Mouse (Mus musculus) heart, embryonic 12.5 days (tissue): ENCODE measurements at regions not wholly inside any gene's neighbourhood (a gene's known extent, or its start where the extent isn't known, plus 50 kb on each side); places are given as distances from the start of the nearest gene placed in this dataset.

Experiments
- ATAC-seq: fragments of 200-750 bp; cut with Nextera tagmentation; 2 replicates; pipeline ENCODE4 v1.8.0; 2017; ENCODE audit warnings: moderate TSS enrichment, moderate library complexity; ENCODE audit not compliant: insufficient number of reproducible peaks, low FRiP score
- H3K27ac ChIP-seq: fragments of 300-500 bp; sonication (generic); 2 replicates; pipeline ENCODE4 v1.5.1; 2016; ENCODE audit warnings: mild to moderate bottlenecking, moderate library complexity; ENCODE audit not compliant: poor library complexity, severe bottlenecking
- H3K27me3 ChIP-seq: fragments of 300-500 bp; sonication (generic); replicated peaks from 2 replicates; pipeline ENCODE4 v1.6.1; 2016; ENCODE audit warnings: mild to moderate bottlenecking, moderate library complexity
- H3K36me3 ChIP-seq: fragments of 300-500 bp; sonication (generic); 2 replicates; pipeline ENCODE4 v1.6.1; 2016; ENCODE audit warnings: mild to moderate bottlenecking, moderate library complexity
- H3K4me1 ChIP-seq: fragments of 300-500 bp; sonication (generic); replicated peaks from 2 replicates; pipeline ENCODE4 v1.6.1; 2016; ENCODE audit warnings: mild to moderate bottlenecking
- H3K4me2 ChIP-seq: fragments of 300-500 bp; sonication (generic); 2 replicates; pipeline ENCODE4 v1.6.1; 2016; ENCODE audit warnings: mild to moderate bottlenecking, moderate library complexity
- H3K4me3 ChIP-seq: fragments of 300-500 bp; sonication (generic); 2 replicates; pipeline ENCODE4 v1.5.1; 2016; ENCODE audit warnings: mild to moderate bottlenecking
- H3K9ac ChIP-seq: fragments of 300-500 bp; sonication (generic); 2 replicates; pipeline ENCODE4 v1.6.1; 2016; ENCODE audit warnings: mild to moderate bottlenecking, moderate library complexity
- H3K9me3 ChIP-seq: fragments of 300-500 bp; sonication (generic); replicated peaks from 2 replicates; pipeline ENCODE4 v1.6.1; 2016; ENCODE audit warnings: mild to moderate bottlenecking, moderate library complexity
- WGBS: fragments of 180-500 bp; shearing (Covaris S2); methylation state at CpG from one replicate; pipeline ENCODE4 v1.1.7; 2016; 5-methylcytosine and 5-hydroxymethylcytosine counted together

GRCm38 (mm10) chr12:56275556-56276242, 70.0 kb downstream of the Mbip start:
- peak overlapping the region; percentile 6; the same call in 1 of the 2 replicates for H3K4me2 ChIP-seq
- no peak overlapping the region for H3K27ac ChIP-seq
- H3K27me3 ChIP-seq = no peaks in the 10 kb centered on the region
- H3K9me3 ChIP-seq = no peaks in the 10 kb centered on the region
- H3K4me3 ChIP-seq = no peak overlapping the region
- ATAC-seq = no peak
- 58% methylated on average over 17 of the region's 17 CpGs for WGBS
- no peaks in the 10 kb centered on the region for H3K36me3 ChIP-seq
- no peak overlapping the region for H3K9ac ChIP-seq
- H3K4me1 ChIP-seq = no peaks in the 10 kb centered on the region

GRCm38 (mm10) chr12:56265049-56265448, 80.6 kb downstream of the Mbip start:
- 71% methylated on average over 6 of the region's 6 CpGs for WGBS
- no peak for ATAC-seq
- H3K27ac ChIP-seq = no peak overlapping the region

GRCm38 (mm10) chr12:56261471-56261870, 84.2 kb downstream of the Mbip start:
- no peak overlapping the region for H3K4me3 ChIP-seq
- H3K4me2 ChIP-seq = no peak overlapping the region
- no peaks in the 10 kb centered on the region for H3K27me3 ChIP-seq
- H3K4me1 ChIP-seq = no peaks in the 10 kb centered on the region
- H3K36me3 ChIP-seq = no peaks in the 10 kb centered on the region
- H3K27ac ChIP-seq = no peak overlapping the region
- no peaks in the 10 kb centered on the region for H3K9me3 ChIP-seq
- no peak for ATAC-seq
- no peak overlapping the region for H3K9ac ChIP-seq
- WGBS = 36% methylated on average over 4 of the region's 4 CpGs

More at GRCm38 (mm10) chr12:56265049-56265448, 80.6 kb downstream of the Mbip start:
- Histone ChIP-seq H3K27me3 (no peaks in the 10 kb centered on the region), H3K4me2 (no peak overlapping the region), H3K4me3 (no peak overlapping the region), H3K9me3 (no peaks in the 10 kb centered on the region), H3K36me3 (no peaks in the 10 kb centered on the region), H3K9ac (no peak overlapping the region), H3K4me1 (no peaks in the 10 kb centered on the region)

- no peak for ATAC-seq
- Histone ChIP-seq H3K4me3 (no peak overlapping the region), H3K9ac (no peak overlapping the region), H3K9me3 (no peaks in the 10 kb centered on the region), H3K27ac (no peak overlapping the region), H3K4me1 (no peaks in the 10 kb centered on the region), H3K36me3 (no peaks in the 10 kb centered on the region), H3K4me2 (no peak overlapping the region), H3K27me3 (no peaks in the 10 kb centered on the region)
- WGBS = 79% methylated on average over 14 of the region's 14 CpGs
These were observed 87.2 kb downstream of the Mbip start for GRCm38 (mm10) chr12:56258401-56259050.

- no peak overlapping the region for H3K9ac ChIP-seq
- no peak overlapping the region for H3K4me3 ChIP-seq
- no peaks in the 10 kb centered on the region for H3K36me3 ChIP-seq
- no peak for ATAC-seq
- peaks cover 5% of the 10 kb centered on the region; the same call in 1 of the 2 replicates for H3K27me3 ChIP-seq
- no peak overlapping the region for H3K27ac ChIP-seq
- no peak overlapping the region for H3K4me2 ChIP-seq
- no peaks in the 10 kb centered on the region for H3K9me3 ChIP-seq
- 83% methylated on average over 11 of the region's 11 CpGs for WGBS
- no peaks in the 10 kb centered on the region for H3K4me1 ChIP-seq
These were observed 89.3 kb downstream of the Mbip start for GRCm38 (mm10) chr12:56256243-56256881.

GRCm38 (mm10) chr12:56252612-56253444, 92.9 kb downstream of the Mbip start:
- ATAC-seq = no peak
- H3K9me3 ChIP-seq = no peaks in the 10 kb centered on the region
- H3K36me3 ChIP-seq = no peaks in the 10 kb centered on the region
- peaks cover 5% of the 10 kb centered on the region; the same call in 1 of the 2 replicates for H3K27me3 ChIP-seq
- no peaks in the 10 kb centered on the region for H3K4me1 ChIP-seq
- WGBS = 54% methylated on average over 7 of the region's 7 CpGs
- H3K9ac ChIP-seq = no peak overlapping the region
- H3K27ac ChIP-seq = no peak overlapping the region
- H3K4me2 ChIP-seq = no peak overlapping the region
- no peak overlapping the region for H3K4me3 ChIP-seq

- H3K36me3 ChIP-seq = no peaks in the 10 kb centered on the region
- H3K4me1 ChIP-seq = no peaks in the 10 kb centered on the region
- 20% methylated on average over 3 of the region's 3 CpGs for WGBS
- H3K4me3 ChIP-seq = no peak overlapping the region
- H3K27ac ChIP-seq = no peak overlapping the region
- ATAC-seq = no peak
- H3K9me3 ChIP-seq = no peaks in the 10 kb centered on the region
- no peak overlapping the region for H3K9ac ChIP-seq
- H3K4me2 ChIP-seq = no peak overlapping the region
- peaks cover 5% of the 10 kb centered on the region; the same call in 1 of the 2 replicates for H3K27me3 ChIP-seq
These were observed 95.4 kb downstream of the Mbip start for GRCm38 (mm10) chr12:56250262-56250661.

- no peaks in the 10 kb centered on the region for H3K36me3 ChIP-seq
- ATAC-seq = no peak
These were observed 99.3 kb downstream of the Mbip start for GRCm38 (mm10) chr12:56246406-56246805.

GRCm38 (mm10) chr12:56242803-56243202, 102.9 kb downstream of the Mbip start:
- no peaks in the 10 kb centered on the region for H3K9me3 ChIP-seq
- H3K4me1 ChIP-seq = peaks cover 4% of the 10 kb centered on the region
- no peaks in the 10 kb centered on the region for H3K27me3 ChIP-seq
- no peak overlapping the region for H3K4me2 ChIP-seq
- no peak overlapping the region for H3K27ac ChIP-seq
- H3K36me3 ChIP-seq = no peaks in the 10 kb centered on the region
- no peak for ATAC-seq
- WGBS = 19% methylated on average over 5 of the region's 5 CpGs
- H3K9ac ChIP-seq = no peak overlapping the region
- H3K4me3 ChIP-seq = no peak overlapping the region

More at GRCm38 (mm10) chr12:56246406-56246805, 99.3 kb downstream of the Mbip start:
- no peak overlapping the region for H3K4me2 ChIP-seq
- H3K9ac ChIP-seq = no peak overlapping the region
- WGBS = 85% methylated on average over 7 of the region's 7 CpGs
- peaks cover 4% of the 10 kb centered on the region for H3K4me1 ChIP-seq
- no peaks in the 10 kb centered on the region for H3K9me3 ChIP-seq
- no peak overlapping the region for H3K27ac ChIP-seq
- H3K27me3 ChIP-seq = no peaks in the 10 kb centered on the region
- no peak overlapping the region for H3K4me3 ChIP-seq

- Histone ChIP-seq H3K4me2 (no peak overlapping the region), H3K4me1 (peaks cover 4% of the 10 kb centered on the region), H3K27me3 (no peaks in the 10 kb centered on the region), H3K4me3 (no peak overlapping the region), H3K36me3 (no peaks in the 10 kb centered on the region), H3K9ac (no peak overlapping the region), H3K9me3 (no peaks in the 10 kb centered on the region), H3K27ac (no peak overlapping the region)
- ATAC-seq = no peak
- 24% methylated on average over 5 of the region's 5 CpGs for WGBS
These were observed 104.0 kb downstream of the Mbip start for GRCm38 (mm10) chr12:56241735-56242134.

- Histone ChIP-seq H3K27ac (no peak overlapping the region), H3K27me3 (no peaks in the 10 kb centered on the region), H3K36me3 (no peaks in the 10 kb centered on the region), H3K9me3 (no peaks in the 10 kb centered on the region), H3K4me3 (no peak overlapping the region), H3K4me1 (peaks cover 4% of the 10 kb centered on the region), H3K9ac (no peak overlapping the region), H3K4me2 (no peak overlapping the region)
- no peak for ATAC-seq
- 54% methylated on average over 12 of the region's 12 CpGs for WGBS
These were observed 105.5 kb downstream of the Mbip start for GRCm38 (mm10) chr12:56240206-56240605.
